Mouse (Mus musculus) C2C12 (cell line): Measurements from ENCODE around the gene Ppp2r5e.

ENCODE experiments used
- CTCF ChIP-seq: IDR thresholded peaks from one replicate; pipeline ENCODE4 v1.5.1; 2011; ENCODE audit not compliant: control insufficient read depth, insufficient read depth, insufficient read length
- MAX ChIP-seq: IDR thresholded peaks from one replicate; pipeline ENCODE4 v1.6.1; 2011; ENCODE audit warnings: mild to moderate bottlenecking, control low read depth

- TF ChIP-seq CTCF: no peak
- TF ChIP-seq MAX: no peak
Measured at GRCm38 (mm10) chr12:75515301-75515906, 80.6 kb downstream of the Ppp2r5e start.
